Mouse (Mus musculus) megakaryocyte, embryonic 14.5 days (primary cell): Measurements from ENCODE around the gene Cldn7.

Experiments used
- FLI1 ChIP-seq: IDR thresholded peaks from 2 replicates; pipeline ENCODE4 v1.6.1; 2012; ENCODE audit warnings: low read length, inconsistent platforms, mixed read lengths
- GATA1 ChIP-seq: IDR thresholded peaks from 3 replicates; pipeline ENCODE4 v1.6.1; 2012; ENCODE audit warnings: mixed read lengths, low read length, inconsistent platforms, borderline replicate concordance

- TF ChIP-seq GATA1 (no peak), FLI1 (no peak)
Observed at GRCm38 (mm10) chr11:69965271-69966005, 859 bp downstream of the Cldn7 start.
